Mouse (Mus musculus): ENCODE results near the gene Ptprb. TPM values are rescaled to one million over a fixed set of nuclear protein-coding genes. Genes with fewer than 3 reads are reported as not detected.

Ptprb gene
- polyA plus RNA-seq, 1 experiment from 2014 or later, result 1.8 TPM

Other genes starting within 250 kb of the Ptprb start
- gene 4933416C03Rik, start 161.6 kb upstream of the Ptprb start, polyA plus RNA-seq (2014; fragmentation: Nextera tagmentation; extraction: Ambion mirVana), result not detected in 2 replicates
- 12.0 and 12.8 TPM in 2 replicates for gene Kcnmb4, start 198.4 kb downstream of the Ptprb start, polyA plus RNA-seq (2014; fragmentation: Nextera tagmentation; extraction: Ambion mirVana)

All from embryonic facial prominence, embryonic 11.5 days (tissue).